Mouse (Mus musculus) right cerebral cortex, postnatal 36 days (tissue): Measurements from ENCODE around the gene Pld4.
"Not testable (repeated sequence)": the region's sequence is repeated elsewhere in the genome, so short reads cannot be mapped to it uniquely, and the experiment has no call there.

Experiments used
- DNase-seq, 2 experiments: peaks; one replicate each; pipeline ENCODE4 v3.0.0; 2022; ENCODE audit warnings: low spot score in 2 of 2, mixed read lengths in 1 of 2

The Pld4 gene

DNA sequence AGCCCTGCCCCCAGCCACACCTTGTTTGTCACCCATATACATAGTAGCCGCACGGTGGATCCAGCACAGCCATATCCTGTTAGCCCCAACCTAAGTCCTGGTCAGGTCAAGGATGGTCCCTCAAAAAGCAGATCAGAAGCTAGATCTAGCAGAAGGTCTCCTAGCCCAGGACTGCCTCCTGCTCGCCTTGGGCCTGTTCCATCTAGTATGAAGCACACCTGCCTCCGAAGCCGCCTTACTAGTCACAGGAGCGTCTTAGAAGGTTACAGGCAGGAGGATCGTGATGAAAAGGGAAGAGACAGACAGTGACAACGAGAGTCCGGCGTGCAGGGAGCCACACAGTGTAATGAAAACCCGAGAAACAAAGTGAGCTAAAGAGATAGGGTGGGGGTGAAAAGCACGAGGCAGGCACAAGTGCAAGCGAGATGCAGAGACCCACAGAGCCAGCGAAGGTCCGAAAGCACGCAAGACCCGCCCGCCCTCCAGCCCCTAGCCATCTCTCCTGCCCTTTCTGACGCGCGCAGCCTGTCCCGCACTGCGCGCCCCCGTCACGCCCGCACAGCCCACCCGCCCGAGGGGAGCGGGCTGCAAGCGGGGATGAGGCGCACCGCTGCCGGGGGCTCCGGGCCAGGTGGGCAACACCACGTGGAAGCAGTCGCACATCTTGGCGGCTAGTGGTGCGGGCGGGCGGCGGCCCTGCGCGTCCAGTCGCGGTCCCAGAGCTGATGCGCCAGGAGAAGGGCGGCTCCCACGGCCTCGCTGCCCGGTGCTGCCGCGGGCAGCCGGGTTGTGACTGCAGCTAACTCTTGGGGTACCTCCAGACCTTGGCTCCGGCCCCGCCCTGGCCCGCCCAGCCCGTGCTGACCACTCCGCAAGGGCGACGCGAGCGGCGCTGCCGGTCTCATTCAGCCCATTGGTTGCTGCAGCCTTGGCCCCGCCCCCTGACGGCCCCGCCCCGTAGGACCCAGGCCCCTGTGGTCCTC, 41.7 kb downstream of the Pld4 start, which contains the start of gene Ahnak2:
TSS of gene Ahnak2 (minus strand) at position 794 of the 983 bp plus-strand sequence.
- no peak for DNase-seq

DNA sequence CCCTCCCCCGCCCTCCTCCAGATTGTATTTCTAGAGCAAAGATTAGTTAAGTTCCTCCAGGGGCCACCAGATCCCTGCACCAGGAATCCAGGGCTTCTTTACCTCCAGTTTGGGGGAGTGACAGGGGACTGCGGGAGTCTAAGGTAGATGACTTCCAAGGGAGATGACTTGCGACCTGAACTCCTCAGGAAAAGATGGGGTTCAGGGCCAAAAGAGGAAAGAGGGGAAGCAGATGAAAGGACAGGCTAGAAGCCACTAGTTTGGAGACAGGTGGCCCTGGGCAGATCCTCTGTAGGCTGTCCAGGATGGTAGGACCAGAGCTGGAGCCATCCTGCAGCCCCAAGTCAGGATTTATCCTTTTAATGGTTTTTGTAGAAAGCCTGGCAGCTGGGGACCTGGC, 42.5 kb downstream of the Pld4 start:
- no peak for DNase-seq

DNA sequence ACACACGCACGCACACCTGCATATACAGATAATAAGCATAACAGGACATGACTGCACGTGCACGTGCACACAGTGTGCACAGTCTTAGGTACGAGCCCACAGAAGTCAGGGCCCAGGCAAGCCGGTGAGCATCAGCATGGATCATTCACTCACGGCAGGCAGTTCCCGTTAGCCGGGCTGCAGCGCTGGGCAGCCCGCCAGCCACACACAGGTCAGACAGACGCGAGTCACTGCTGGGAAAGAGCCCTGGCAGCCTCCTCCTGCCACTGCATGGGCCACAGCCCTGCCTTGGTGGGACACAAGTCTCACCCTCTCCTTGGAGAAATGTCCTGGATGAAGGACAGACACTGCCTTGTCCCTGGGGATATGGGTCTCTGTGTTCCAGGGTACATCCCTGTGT, 43.6 kb downstream of the Pld4 start:
- DNase-seq, result no peak

DNA sequence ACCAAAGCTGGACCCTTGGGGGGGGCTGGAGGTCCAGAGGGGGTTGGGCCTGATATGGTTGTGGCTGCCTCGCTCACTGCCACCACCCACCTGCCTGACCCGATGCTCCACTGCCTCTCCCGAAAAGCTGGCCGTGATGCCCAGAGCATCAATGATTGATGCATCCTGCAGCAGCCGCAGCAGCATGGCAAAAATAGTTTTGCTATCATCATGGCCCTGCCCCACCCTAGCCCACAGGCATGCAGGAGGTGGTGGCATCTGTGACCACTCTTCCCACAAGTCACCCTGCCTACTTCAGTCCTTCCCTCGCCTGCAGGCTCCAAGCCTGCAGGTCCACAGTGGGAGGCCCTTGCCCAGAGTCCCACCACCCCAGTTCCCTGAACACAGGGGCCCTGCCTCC, 45.6 kb downstream of the Pld4 start:
- DNase-seq, result no peak

DNA sequence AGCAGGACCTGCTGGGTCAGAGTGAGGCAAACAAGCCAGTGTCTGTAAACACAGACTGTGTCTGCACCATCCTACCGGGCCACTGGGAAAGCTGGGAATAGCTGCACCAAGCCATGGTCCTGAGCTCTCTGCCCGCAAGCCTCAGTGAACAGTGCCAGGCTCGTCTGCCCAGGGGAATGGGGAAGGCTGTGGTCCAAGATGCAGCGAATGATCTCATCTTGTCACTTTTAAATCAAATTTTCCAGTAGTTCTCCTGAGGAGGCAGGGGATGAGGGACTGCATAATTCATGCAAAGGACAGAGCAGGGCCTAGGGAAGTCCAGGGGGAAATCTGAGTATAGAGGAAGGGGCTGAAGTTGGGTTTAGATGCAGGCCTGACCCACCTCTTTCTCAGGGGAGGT, 47.3 kb downstream of the Pld4 start:
- no peak for DNase-seq

DNA sequence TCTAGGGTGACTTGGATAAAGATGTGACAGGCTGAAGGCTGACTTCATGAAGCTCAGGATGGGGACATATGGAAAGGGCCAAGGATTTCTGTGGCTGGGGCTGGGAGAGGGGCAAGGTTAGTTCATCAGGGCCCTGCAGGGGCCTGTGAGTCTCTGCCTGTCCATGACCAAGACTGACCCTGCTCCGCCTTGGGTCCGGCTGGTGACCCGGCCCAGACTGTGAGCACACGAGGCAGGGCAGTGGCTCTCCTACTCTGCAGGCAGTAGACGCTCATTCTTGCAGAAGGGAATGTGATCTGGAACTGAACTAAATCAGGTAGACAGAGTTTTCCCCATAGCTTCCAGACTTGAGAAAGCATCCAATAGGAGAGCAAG, 47.7 kb downstream of the Pld4 start:
- DNase-seq, result no peak

DNA sequence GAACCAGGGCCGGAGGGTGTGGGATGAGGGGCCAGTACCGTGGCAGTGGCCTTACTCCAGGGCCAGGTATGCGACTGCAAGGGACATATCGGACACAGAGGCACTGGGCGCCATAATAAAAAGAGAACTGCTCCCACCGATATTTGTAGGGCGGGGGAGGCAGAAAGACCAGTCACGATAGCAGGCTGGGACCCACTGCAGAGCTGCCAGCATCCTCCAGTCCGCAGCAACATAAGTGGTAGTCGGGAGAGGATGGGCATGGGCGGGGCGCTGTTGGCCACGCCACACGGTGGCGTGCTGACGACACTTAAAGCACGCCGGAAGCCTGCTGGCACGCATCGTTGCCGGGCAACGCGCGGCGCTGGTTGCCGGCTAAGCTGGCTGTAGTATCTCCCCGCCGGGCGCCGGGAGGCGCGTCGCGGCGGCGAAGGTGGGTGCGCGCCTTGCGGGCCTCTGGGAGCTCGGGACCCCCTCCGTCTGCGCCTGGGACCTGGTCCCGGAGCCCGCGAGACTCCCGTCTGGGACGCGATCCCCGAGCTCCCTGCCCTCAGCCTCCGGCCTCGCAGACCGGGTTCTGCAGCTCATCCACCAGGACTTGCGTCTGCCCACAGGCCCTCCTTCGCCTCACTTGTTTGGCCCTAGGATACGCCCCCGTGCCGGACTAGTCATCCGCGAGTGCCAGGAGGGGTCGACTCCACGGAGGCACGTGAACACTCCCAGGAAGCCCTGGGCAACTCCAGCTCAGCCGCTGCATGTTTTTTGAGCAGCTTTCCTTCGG, 48.3 kb downstream of the Pld4 start, which contains the start of gene Clba1:
TSS of gene Clba1 (plus strand) at position 351 of the 778 bp plus-strand sequence.
- peak; percentile 93 to 95 for DNase-seq

DNA sequence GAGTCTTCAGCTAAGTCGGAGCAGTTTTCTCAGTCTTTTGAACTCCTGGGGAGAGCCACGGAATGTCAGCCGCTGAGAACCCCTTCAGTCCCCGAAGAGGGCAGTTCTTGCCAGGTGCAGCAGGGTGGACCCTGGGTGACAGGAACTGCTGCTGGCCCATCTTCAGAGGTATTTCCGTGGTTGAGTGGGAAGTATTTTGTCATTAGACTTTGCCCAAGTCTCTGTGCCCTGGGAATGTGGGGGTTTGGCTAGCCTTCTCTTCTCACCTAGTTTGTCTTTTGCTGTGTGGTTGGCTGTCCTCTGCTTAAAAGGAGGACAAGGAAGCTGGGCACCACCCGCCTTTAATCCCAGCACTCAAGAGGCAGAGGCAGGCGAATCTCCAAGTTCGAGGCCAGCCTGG, 49.2 kb downstream of the Pld4 start:
- DNase-seq, result no peak

DNA sequence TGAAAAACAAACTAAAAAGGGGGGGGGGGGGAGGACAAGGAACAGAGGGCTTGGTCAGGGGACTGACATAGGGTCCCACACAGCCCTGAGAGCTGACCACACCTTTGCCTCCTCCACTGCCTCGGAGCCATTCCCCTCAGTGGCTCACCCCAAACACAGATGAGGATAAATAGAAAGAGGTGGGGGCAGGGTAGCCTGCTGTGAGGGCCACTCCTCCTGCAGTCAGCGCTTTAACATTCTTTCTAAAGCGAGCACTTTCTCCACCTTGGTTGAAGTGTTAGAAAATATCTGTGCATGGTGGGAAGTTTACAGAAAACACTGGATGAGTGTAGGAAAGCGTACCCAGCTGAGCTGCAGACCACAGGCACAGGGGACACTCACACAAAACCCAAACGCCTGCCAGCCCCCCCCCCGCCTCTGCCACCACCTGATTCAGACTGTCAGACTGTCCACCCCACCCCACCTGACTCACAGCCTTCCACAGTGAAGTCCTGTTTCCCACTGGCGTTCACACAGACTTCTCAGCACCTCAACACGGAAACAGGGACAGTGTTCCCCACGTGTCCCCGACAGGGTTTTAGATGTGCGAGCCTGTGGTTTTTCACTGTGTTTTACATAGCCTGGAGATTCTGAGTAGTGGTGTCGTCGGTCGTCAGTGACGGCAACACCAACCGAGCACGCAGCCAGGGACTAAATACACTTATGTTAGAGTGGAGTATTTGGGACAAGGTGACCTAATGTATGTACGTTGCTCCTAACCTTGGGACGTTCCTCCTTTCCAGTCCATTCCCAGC, 49.8 kb downstream of the Pld4 start:
- DNase-seq, result no peak

DNA sequence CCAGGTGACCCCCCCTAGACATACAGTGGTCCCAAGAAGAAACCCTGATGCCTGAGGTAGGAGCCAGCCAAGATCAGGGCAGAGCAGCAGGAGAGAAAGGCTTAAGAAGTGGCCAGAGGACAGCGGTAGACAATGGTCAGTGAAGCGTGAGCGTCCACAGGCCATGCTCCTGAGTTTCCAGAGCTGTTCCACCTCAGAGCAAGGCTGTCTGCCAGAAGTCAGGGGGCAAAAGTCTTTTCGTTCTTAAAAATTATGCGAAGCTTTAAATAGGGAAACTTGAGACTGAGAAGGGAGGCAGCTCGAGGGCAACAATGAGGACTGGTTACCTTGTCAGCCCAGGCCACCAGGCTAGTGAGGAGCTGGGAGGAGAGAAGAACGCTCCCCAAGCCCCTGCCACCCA, 52.9 kb downstream of the Pld4 start:
- DNase-seq, result no peak

DNA sequence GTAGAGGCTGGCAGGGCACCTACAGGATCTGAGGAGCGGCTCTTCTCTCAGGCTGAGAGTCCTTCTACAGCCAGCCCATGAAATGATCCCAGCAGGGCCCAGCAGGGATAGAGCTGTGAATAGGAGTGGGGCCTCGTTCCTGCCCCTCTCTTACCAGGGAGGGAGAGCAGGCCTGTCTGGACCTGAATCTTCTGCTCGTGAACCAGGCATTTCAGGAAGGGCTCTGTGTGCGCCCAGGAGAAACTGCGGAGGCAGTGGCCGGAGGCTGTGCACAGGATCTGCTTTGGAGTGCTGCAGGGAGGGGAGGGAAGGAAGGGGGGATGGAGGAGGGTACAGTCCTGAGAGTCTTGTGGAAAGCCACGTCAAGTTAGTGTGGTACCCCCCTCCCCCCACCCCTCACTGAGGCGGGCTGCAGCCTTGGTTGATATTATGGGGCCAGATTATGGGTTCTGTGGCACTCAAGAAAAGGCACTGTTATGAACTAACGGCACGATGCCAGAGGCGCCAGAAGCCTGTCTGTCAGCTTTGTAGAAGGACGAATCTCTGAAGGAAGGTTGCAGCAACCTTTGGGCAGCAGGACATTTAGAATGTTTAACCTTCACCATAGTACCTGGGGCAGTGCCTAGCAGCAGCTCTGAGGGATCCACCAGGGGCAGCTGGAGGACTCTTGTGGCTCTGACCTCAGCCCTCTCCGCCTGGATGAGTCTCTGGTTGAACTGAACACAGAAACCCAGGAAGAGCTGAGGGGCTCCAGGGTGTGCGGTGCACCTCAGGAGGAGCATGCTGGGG, 54.4 kb downstream of the Pld4 start:
- no peak for DNase-seq

DNA sequence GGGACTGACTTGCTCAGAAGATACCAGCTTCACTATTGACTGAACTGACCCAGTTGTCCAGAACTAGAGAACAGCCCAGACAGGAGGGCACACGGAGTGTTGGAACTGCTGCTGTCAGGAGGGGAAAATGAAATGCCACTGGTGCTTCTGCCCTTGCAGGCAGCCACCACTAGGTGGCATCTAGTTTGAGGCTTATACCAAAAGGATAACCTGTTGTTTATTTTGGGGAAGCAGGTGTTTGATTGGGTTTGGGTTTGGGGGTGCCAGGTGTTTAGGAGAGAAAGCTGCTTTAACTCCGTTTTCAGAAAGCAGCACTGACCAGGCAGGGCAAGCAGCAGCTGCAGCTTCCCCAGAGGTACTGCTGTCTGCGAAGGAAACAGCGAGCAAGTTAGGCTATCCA, 55.8 kb downstream of the Pld4 start:
- peak in 1 of 2 experiments; percentile 53 for DNase-seq

DNA sequence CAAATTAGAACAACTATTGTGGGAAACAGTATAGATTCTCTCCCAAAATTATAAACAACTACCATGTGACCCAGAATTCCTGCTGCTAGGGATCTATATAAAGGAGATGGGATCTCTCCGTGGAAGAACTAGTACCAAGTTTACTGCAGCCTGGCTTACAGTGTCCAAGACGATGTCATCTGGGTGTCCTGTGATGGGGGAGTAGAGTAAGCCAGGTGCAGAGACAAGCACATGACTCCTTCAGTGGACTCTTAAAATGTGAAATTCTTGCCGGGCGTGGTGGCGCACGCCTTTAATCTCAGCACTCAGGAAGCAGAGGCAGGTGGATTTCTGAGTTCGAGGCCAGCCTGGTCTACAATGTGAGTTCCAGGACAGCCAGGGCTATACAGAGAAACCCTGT, 56.4 kb downstream of the Pld4 start:
- not testable (repeated sequence) for DNase-seq
